Mouse (Mus musculus): ENCODE results near the gene Fmo9.

DNA sequence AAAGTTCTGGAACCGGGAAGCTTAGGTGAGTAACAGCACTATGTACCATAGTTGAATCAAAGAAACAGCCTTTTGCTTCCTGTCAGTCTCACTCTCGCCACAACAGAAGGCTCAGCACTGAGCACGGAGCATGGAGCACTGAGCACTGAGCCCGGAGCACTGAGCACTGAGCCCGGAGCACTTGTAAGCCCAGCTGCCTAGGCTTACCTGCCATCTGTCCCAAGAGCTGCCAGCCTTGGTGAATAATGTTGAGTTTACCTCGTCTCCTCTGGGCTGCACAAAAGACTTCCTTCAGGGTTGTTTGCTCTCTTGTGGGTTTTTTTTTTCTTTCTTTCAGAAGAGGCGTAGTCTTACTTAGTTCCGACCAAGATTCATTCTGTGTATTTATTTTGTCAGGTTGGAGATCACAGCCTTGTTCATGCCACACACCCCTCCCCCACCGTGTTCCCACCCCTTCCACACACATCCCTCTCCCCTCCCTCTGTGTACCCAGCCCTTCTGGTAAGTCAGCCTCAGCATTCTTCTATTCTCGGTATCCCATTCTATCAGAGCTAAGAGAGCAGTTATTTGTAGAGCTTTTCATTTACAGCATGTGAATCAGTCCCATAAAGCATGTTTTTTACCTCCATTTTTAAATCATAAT is 20.7 kb upstream of the Fmo9 start:
- no peak for TF ChIP-seq POLR2A (IDR thresholded peaks at IDR 0.05; ENCODE audit: borderline replicate concordance, extremely low read depth, insufficient read depth, insufficient read length, poor library complexity, severe bottlenecking)
- TF ChIP-seq CTCF (IDR thresholded peaks at IDR 0.05; ENCODE audit: borderline replicate concordance, extremely low read depth, insufficient read depth, insufficient read length): no peak
